Mouse (Mus musculus) gastrocnemius, adult 18-20 months (tissue): Measurements from ENCODE around the gene Cetn3. TPM values are rescaled to one million over a fixed set of nuclear protein-coding genes. Genes with fewer than 3 reads are reported as not detected.
A peak's percentile ranks its signal among the peaks of the same experiment; 100 is the strongest.

Experiments used
- DNase-seq: peaks from one replicate; pipeline ENCODE4 v3.0.0; 2021; ENCODE audit warnings: low spot score
- long read RNA-seq, 2 experiments: library from polyadenylated mRNA; stranded (forward); transcript quantifications; one replicate each; pipeline ENCODE4 v2.0.0; 2021
- total RNA-seq, 2 experiments: library from RNA; stranded (reverse); gene quantifications; 2 replicates each; pipeline ENCODE4 v1.2.3; 2021

Gene Cetn3
- total RNA-seq, result 10 to 100 TPM; 21.6 to 26.3 TPM
- long read RNA-seq, experiment 1, transcript Cetn3-201 (5 exons, 1,226 nt), result major isoform, 16 of 19 reads
- long read RNA-seq, experiment 1, partial matches to known transcripts, result 1 of 19 reads
- long read RNA-seq, experiment 1, other reads (novel, unspliced or antisense), result 2 of 19 reads
- long read RNA-seq, experiment 2, transcript Cetn3-201 (5 exons, 1,226 nt), result major isoform, 17 of 19 reads
- long read RNA-seq, experiment 2, partial matches to known transcripts, result 1 of 19 reads
- long read RNA-seq, experiment 2, other reads (novel, unspliced or antisense), result 1 of 19 reads

- peak; percentile 94 for DNase-seq
Observed at GRCm38 (mm10) chr13:81782971-81783404, at the start of gene Cetn3. Gene Cetn3, plus strand, starts transcription at chr13:81783077.

GRCm38 (mm10) chr13:81736606-81737005 is 46.3 kb upstream of the Cetn3 start:
- DNase-seq, result no peak

GRCm38 (mm10) chr13:81740898-81741297 is 42.0 kb upstream of the Cetn3 start:
- no peak for DNase-seq

GRCm38 (mm10) chr13:81743391-81744091 is 39.3 kb upstream of the Cetn3 start:
- DNase-seq, result no peak

- no peak for DNase-seq
Observed at GRCm38 (mm10) chr13:81744092-81744396, 38.8 kb upstream of the Cetn3 start.

- no peak for DNase-seq
Observed at GRCm38 (mm10) chr13:81754878-81755277, 28.0 kb upstream of the Cetn3 start.

GRCm38 (mm10) chr13:81755324-81755723 is 27.6 kb upstream of the Cetn3 start:
- no peak for DNase-seq

GRCm38 (mm10) chr13:81757058-81757660 is 25.7 kb upstream of the Cetn3 start:
- no peak for DNase-seq

GRCm38 (mm10) chr13:81760379-81760778 is 22.5 kb upstream of the Cetn3 start:
- peak; percentile 30 for DNase-seq

GRCm38 (mm10) chr13:81761566-81762186 is 21.2 kb upstream of the Cetn3 start:
- peak; percentile 30 for DNase-seq

GRCm38 (mm10) chr13:81764173-81764572 is 18.7 kb upstream of the Cetn3 start:
- no peak for DNase-seq

GRCm38 (mm10) chr13:81767038-81767659 is 15.7 kb upstream of the Cetn3 start:
- DNase-seq, result peak; percentile 51

- no peak for DNase-seq
Observed at GRCm38 (mm10) chr13:81776217-81776616, 6.7 kb upstream of the Cetn3 start.

GRCm38 (mm10) chr13:81782475-81782874 is 402 bp upstream of the Cetn3 start:
- DNase-seq, result no peak

- peak; percentile 97 for DNase-seq
Observed at GRCm38 (mm10) chr13:81783405-81784342, 797 bp downstream of the Cetn3 start.

GRCm38 (mm10) chr13:81785766-81786480 is 3.0 kb downstream of the Cetn3 start:
- DNase-seq, result no peak

- no peak for DNase-seq
Observed at GRCm38 (mm10) chr13:81790160-81790559, 7.3 kb downstream of the Cetn3 start.

- no peak for DNase-seq
Observed at GRCm38 (mm10) chr13:81791861-81792260, 9.0 kb downstream of the Cetn3 start.

GRCm38 (mm10) chr13:81793850-81794249 is 11.0 kb downstream of the Cetn3 start:
- no peak for DNase-seq

- no peak for DNase-seq
Observed at GRCm38 (mm10) chr13:81801121-81801520, 18.2 kb downstream of the Cetn3 start.
